8 mouse cellular contexts compared by ENCODE assay signal in the genomic region with DNA sequence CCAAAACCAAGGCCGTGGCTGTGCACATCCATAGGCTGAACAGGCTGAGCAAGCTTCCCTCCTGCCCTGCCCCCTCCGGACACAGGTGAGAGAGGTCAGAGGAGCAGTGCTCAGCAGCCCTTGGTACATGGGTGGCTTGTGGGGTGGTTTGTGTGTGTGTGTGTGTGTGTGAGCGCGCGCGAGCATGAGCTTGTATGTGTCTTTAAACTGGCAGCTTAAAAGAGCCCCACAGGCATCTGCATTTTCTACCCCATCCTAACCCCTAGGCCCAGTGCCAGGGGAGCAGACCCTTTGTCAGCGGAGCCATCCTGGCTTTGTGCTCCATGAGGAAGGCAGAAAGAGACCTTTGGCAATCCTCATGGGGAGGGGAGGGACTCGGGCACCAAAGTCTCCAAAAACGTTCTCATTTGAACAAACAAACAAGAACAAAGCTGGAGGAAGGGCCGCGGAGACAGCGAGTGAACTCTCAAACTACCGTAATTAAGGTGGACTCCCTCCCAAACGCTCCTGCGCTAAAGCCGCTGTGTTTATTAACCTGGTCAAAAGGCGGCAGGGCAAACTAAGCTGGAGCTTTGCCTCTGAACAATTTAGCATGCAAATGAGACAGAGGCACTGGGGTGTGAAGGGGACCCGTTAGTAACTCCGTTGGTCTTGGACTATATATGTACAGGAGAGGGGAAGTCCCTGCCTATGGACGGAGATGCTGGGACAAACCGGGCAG. TPM values are rescaled to one million over a fixed set of nuclear protein-coding genes. Genes with fewer than 3 reads are reported as not detected.
A peak's percentile ranks its signal among the peaks of the same experiment; 100 is the strongest.
DNase-seq lines count a peak whose midpoint lies in the region; ATAC-seq lines count a peak whose summit lies in the region.

No protein-coding gene starts in this region.

- H3K4me2 ChIP-seq in embryonic facial prominence, embryonic 15.5 days (replicated peaks): peak overlapping the region; percentile 87
- peak overlapping the region; percentile 76 for H3K4me2 ChIP-seq in hindbrain, embryonic 15.5 days
- peak overlapping the region; percentile 90 for H3K4me2 ChIP-seq in liver, embryonic 11.5 days
- peak overlapping the region; percentile 79 for H3K4me2 ChIP-seq in neural tube, embryonic 15.5 days

- no peaks in the 10 kb centered on the region for H3K9me3 ChIP-seq in embryonic facial prominence, embryonic 15.5 days (replicated peaks)
- no peaks in the 10 kb centered on the region for H3K9me3 ChIP-seq in hindbrain, embryonic 15.5 days
- no peaks in the 10 kb centered on the region for H3K9me3 ChIP-seq in liver, embryonic 11.5 days (ENCODE audit: control insufficient read depth, low read length)
- H3K9me3 ChIP-seq in neural tube, embryonic 15.5 days (replicated peaks): no peaks in the 10 kb centered on the region

- WGBS in embryonic facial prominence, embryonic 15.5 days: 3% methylated on average over 21 of the region's 21 CpGs
- under 1% methylated on average over 21 of the region's 21 CpGs for WGBS in hindbrain, embryonic 15.5 days
- 11% methylated on average over 21 of the region's 21 CpGs for WGBS in liver, embryonic 11.5 days
- 3% methylated on average over 21 of the region's 21 CpGs for WGBS in neural tube, embryonic 15.5 days

- DNase-seq in right cerebral cortex, postnatal 25 days: peak; percentile 6
- DNase-seq in right cerebral cortex, postnatal 36 days (ENCODE audit: low spot score in 2 of 2): no peak
- DNase-seq in liver, embryonic 11.5 days (ENCODE audit: low spot score): peak; percentile 49
- no peak for DNase-seq in urinary bladder, postnatal 10 days (ENCODE audit: low spot score)
- DNase-seq in left cerebral cortex, adult 8-10 months (ENCODE audit: low spot score in 2 of 2): no peak

- H3K27ac ChIP-seq in embryonic facial prominence, embryonic 15.5 days (replicated peaks): peak overlapping the region; percentile 56
- H3K27ac ChIP-seq in hindbrain, embryonic 15.5 days (replicated peaks): peak overlapping the region; percentile 70
- no peak overlapping the region for H3K27ac ChIP-seq in liver, embryonic 11.5 days (ENCODE audit: low read depth, low read length)
- H3K27ac ChIP-seq in neural tube, embryonic 15.5 days (replicated peaks): peak overlapping the region; percentile 51

- no peak overlapping the region for H3K9ac ChIP-seq in embryonic facial prominence, embryonic 15.5 days
- H3K9ac ChIP-seq in hindbrain, embryonic 15.5 days: peak overlapping the region; percentile 20
- H3K9ac ChIP-seq in liver, embryonic 11.5 days (ENCODE audit: low read depth, low read length): peak overlapping the region; percentile 60
- peak overlapping the region; percentile 43 for H3K9ac ChIP-seq in neural tube, embryonic 15.5 days (replicated peaks)

- no peak; the same call in 1 of the 2 replicates for ATAC-seq in embryonic facial prominence, embryonic 15.5 days (ENCODE audit: insufficient number of reproducible peaks, low FRiP score, low TSS enrichment, low read depth)
- ATAC-seq in hindbrain, embryonic 15.5 days (ENCODE audit: low FRiP score, low read depth): no peak
- ATAC-seq in liver, embryonic 11.5 days (replicated peaks; ENCODE audit: low FRiP score): no peak
- ATAC-seq in neural tube, embryonic 15.5 days (ENCODE audit: low FRiP score): peak; percentile 32; the same call in 1 of the 2 replicates

- H3K4me3 ChIP-seq in embryonic facial prominence, embryonic 15.5 days (replicated peaks): peak overlapping the region; percentile 38
- H3K4me3 ChIP-seq in hindbrain, embryonic 15.5 days: peak overlapping the region; percentile 46
- peak overlapping the region; percentile 52 for H3K4me3 ChIP-seq in liver, embryonic 11.5 days (ENCODE audit: low read depth, low read length)
- peak overlapping the region; percentile 48 for H3K4me3 ChIP-seq in neural tube, embryonic 15.5 days (replicated peaks)

- no peaks in the 10 kb centered on the region for H3K36me3 ChIP-seq in embryonic facial prominence, embryonic 15.5 days
- H3K36me3 ChIP-seq in hindbrain, embryonic 15.5 days: no peaks in the 10 kb centered on the region
- H3K36me3 ChIP-seq in liver, embryonic 11.5 days (ENCODE audit: control insufficient read depth, insufficient read depth, low read length): no peaks in the 10 kb centered on the region
- H3K36me3 ChIP-seq in neural tube, embryonic 15.5 days: no peaks in the 10 kb centered on the region

- H3K27me3 ChIP-seq in embryonic facial prominence, embryonic 15.5 days: 0 out of 2 replicates have a peak, but pooled peaks cover 3% of the 10 kb centered on the region
- peaks cover 6% of the 10 kb centered on the region for H3K27me3 ChIP-seq in hindbrain, embryonic 15.5 days
- H3K27me3 ChIP-seq in liver, embryonic 11.5 days (replicated peaks; ENCODE audit: control insufficient read depth, insufficient read depth, low read length): peaks cover 2% of the 10 kb centered on the region; the same call in 1 of the 2 replicates
- no peaks in the 10 kb centered on the region for H3K27me3 ChIP-seq in neural tube, embryonic 15.5 days (replicated peaks)

- peaks cover 22% of the 10 kb centered on the region for H3K4me1 ChIP-seq in embryonic facial prominence, embryonic 15.5 days
- H3K4me1 ChIP-seq in hindbrain, embryonic 15.5 days (replicated peaks): peaks cover 29% of the 10 kb centered on the region
- peaks cover 17% of the 10 kb centered on the region for H3K4me1 ChIP-seq in liver, embryonic 11.5 days (replicated peaks; ENCODE audit: control insufficient read depth, insufficient read depth, low read length)
- peaks cover 28% of the 10 kb centered on the region for H3K4me1 ChIP-seq in neural tube, embryonic 15.5 days

RNA-seq across cellular contexts. Expression of gene Hdhd5, which starts 48.2 kb away (rescaled TPM):
- polyA plus RNA-seq in embryonic facial prominence, embryonic 15.5 days (2015; fragmentation: Nextera tagmentation; extraction: Ambion mirVana): 17.6 and 18.0 TPM in 2 replicates
- 15.4 and 15.6 TPM in 2 replicates for polyA plus RNA-seq in hindbrain, embryonic 15.5 days (2015; fragmentation: Nextera tagmentation; extraction: Ambion mirVana)
- 19.9 and 20.7 TPM in 2 replicates for polyA plus RNA-seq in liver, embryonic 11.5 days (2014; fragmentation: Nextera tagmentation; extraction: Ambion mirVana)
- polyA plus RNA-seq in neural tube, embryonic 15.5 days (2015; fragmentation: Nextera tagmentation; extraction: Ambion mirVana): 16.8 and 18.8 TPM in 2 replicates
- total RNA-seq in left cerebral cortex, adult 8-10 months (2022): 10 to 100 TPM; 31.7 to 36.8 (median 33.9) TPM

Comparison
In these comparisons a context has a peak if more than half of its experiments do, and no peak if none do; other contexts are left out.
1. DNase-seq: peak in right cerebral cortex, postnatal 25 days (single experiment) and liver, embryonic 11.5 days (single experiment); none in right cerebral cortex, postnatal 36 days (0 of 2), urinary bladder, postnatal 10 days (single experiment) and left cerebral cortex, adult 8-10 months (0 of 2).
2. Peak in every context shown above with its lines, with median percentiles within 50 percentile points of each other: H3K4me2 ChIP-seq and H3K4me3 ChIP-seq.